Mouse (Mus musculus): ENCODE measurements around the gene Szt2.

Szt2 gene

GRCm38 (mm10) chr4:118358159-118358895 is 50.7 kb downstream of the Szt2 start:
- DNase-seq (ENCODE audit: low read depth, low spot score), result no peak

GRCm38 (mm10) chr4:118357504-118357903 is 51.6 kb downstream of the Szt2 start:
- no peak for DNase-seq (ENCODE audit: low read depth, low spot score)

- DNase-seq (ENCODE audit: low read depth, low spot score), result no peak
These were observed 52.3 kb downstream of the Szt2 start for GRCm38 (mm10) chr4:118356738-118357137.

GRCm38 (mm10) chr4:118354289-118354688 is 54.8 kb downstream of the Szt2 start:
- DNase-seq (ENCODE audit: low read depth, low spot score), result no peak

GRCm38 (mm10) chr4:118353689-118354088 is 55.4 kb downstream of the Szt2 start:
- DNase-seq (ENCODE audit: low read depth, low spot score), result no peak

- no peak for DNase-seq (ENCODE audit: low read depth, low spot score)
These were observed 57.2 kb downstream of the Szt2 start for GRCm38 (mm10) chr4:118351828-118352227.

GRCm38 (mm10) chr4:118350864-118351263 is 58.2 kb downstream of the Szt2 start:
- no peak for DNase-seq (ENCODE audit: low read depth, low spot score)

- no peak for DNase-seq (ENCODE audit: low read depth, low spot score)
These were observed 61.4 kb downstream of the Szt2 start for GRCm38 (mm10) chr4:118347529-118348309.

- DNase-seq (ENCODE audit: low read depth, low spot score), result no peak
These were observed 67.6 kb downstream of the Szt2 start for GRCm38 (mm10) chr4:118341447-118341846.

- peak; percentile 47 for DNase-seq (ENCODE audit: low read depth, low spot score)
These were observed 72.4 kb downstream of the Szt2 start for GRCm38 (mm10) chr4:118336658-118337057.

GRCm38 (mm10) chr4:118335991-118336390 is 73.1 kb downstream of the Szt2 start:
- no peak for DNase-seq (ENCODE audit: low read depth, low spot score)

GRCm38 (mm10) chr4:118331777-118332176 is 77.3 kb downstream of the Szt2 start:
- DNase-seq (ENCODE audit: low read depth, low spot score), result no peak

- no peak for DNase-seq (ENCODE audit: low read depth, low spot score)
These were observed 82.6 kb downstream of the Szt2 start for GRCm38 (mm10) chr4:118326476-118326875.

- no peak for DNase-seq (ENCODE audit: low read depth, low spot score)
These were observed 88.4 kb downstream of the Szt2 start for GRCm38 (mm10) chr4:118320636-118321035.

- no peak for DNase-seq (ENCODE audit: low read depth, low spot score)
These were observed 89.2 kb downstream of the Szt2 start for GRCm38 (mm10) chr4:118319706-118320344.

GRCm38 (mm10) chr4:118316662-118317061 is 92.4 kb downstream of the Szt2 start:
- no peak for DNase-seq (ENCODE audit: low read depth, low spot score)

- no peak for DNase-seq (ENCODE audit: low read depth, low spot score)
These were observed 93.8 kb downstream of the Szt2 start for GRCm38 (mm10) chr4:118315286-118315685.

Measured in retina, postnatal 7 days (tissue).